Mouse (Mus musculus): ENCODE measurements around the gene Tmem260.

GRCm38 (mm10) chr14:48558975-48559374, 113.1 kb downstream of the Tmem260 start:
- TF ChIP-seq CTCF (IDR thresholded peaks at IDR 0.05; ENCODE audit: low read depth, low read length) (no peak), TAL1 (conservative IDR thresholded peaks at IDR 0.05; ENCODE audit: low read depth, low read length) (no peak), GATA1 (IDR thresholded peaks at IDR 0.05; ENCODE audit: borderline replicate concordance, low read length) (no peak), POLR2AphosphoS5 (IDR thresholded peaks at IDR 0.05; ENCODE audit: insufficient replicate concordance, low read depth, low read length) (no peak)

Data from G1E (cell line).